Mouse (Mus musculus): ENCODE data around the gene Dolk. TPM values are rescaled to one million over a fixed set of nuclear protein-coding genes. Genes with fewer than 3 reads are reported as not detected.

Dolk gene
- polyA plus RNA-seq, 1 experiment from 2014 or later = 21.5 TPM

- no peak overlapping the region for H3K4me2 ChIP-seq (ENCODE audit: low read depth, low read length)
- no peak overlapping the region for H3K4me3 ChIP-seq (ENCODE audit: low read depth, low read length)
- peaks cover 22% of the 10 kb centered on the region for H3K36me3 ChIP-seq (replicated peaks; ENCODE audit: control insufficient read depth, insufficient read depth, low read depth, low read length)
- DNase-seq (ENCODE audit: low spot score) = no peak
- H3K4me1 ChIP-seq (ENCODE audit: control insufficient read depth, insufficient read depth, low read length) = no peaks in the 10 kb centered on the region
- no peak overlapping the region for H3K27ac ChIP-seq (replicated peaks; ENCODE audit: low read depth, low read length)
- no peak overlapping the region for H3K9ac ChIP-seq (replicated peaks; ENCODE audit: low read length)
- WGBS = 92% methylated on average over 4 of the region's 4 CpGs
- no peak for ATAC-seq (replicated peaks; ENCODE audit: insufficient number of reproducible peaks, low FRiP score, low TSS enrichment, low read depth)
- no peaks in the 10 kb centered on the region for H3K9me3 ChIP-seq (replicated peaks; ENCODE audit: control insufficient read depth, low read length)
- H3K27me3 ChIP-seq (ENCODE audit: control insufficient read depth, insufficient read depth, low read length) = no peaks in the 10 kb centered on the region
Measured at GRCm38 (mm10) chr2:30316136-30316535, 30.0 kb upstream of the Dolk start.

DNA sequence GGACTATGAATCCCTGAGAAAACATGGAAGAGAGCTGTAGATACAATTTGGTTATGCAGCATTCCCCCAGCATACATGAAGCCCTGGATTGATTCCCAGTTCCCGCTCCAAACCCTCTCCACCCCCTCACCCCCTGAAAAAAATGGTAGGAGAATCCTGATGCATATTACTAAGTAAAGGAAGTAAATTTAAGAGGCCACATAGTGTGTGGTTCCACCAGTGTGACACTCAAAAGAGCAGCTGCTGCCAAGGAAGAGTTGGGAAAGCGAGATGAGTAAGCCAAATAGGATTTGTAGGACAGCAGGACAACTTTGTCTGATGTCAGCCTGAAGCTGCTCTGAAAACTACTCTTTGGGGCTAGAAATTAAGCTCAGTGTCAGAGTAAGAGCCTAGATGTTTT lies 25.3 kb upstream of the Dolk start:
- WGBS = 98% methylated on average over 2 of the region's 2 CpGs
- ATAC-seq (replicated peaks; ENCODE audit: insufficient number of reproducible peaks, low FRiP score, low TSS enrichment, low read depth) (no peak), DNase-seq (ENCODE audit: low spot score) (no peak)
- H3K36me3 ChIP-seq (replicated peaks; ENCODE audit: control insufficient read depth, insufficient read depth, low read depth, low read length) = peaks cover 20% of the 10 kb centered on the region
- H3K9me3 ChIP-seq (replicated peaks; ENCODE audit: control insufficient read depth, low read length) = no peaks in the 10 kb centered on the region
- H3K27me3 ChIP-seq (ENCODE audit: control insufficient read depth, insufficient read depth, low read length) = no peaks in the 10 kb centered on the region
- no peak overlapping the region for H3K9ac ChIP-seq (replicated peaks; ENCODE audit: low read length)
- no peak overlapping the region for H3K27ac ChIP-seq (replicated peaks; ENCODE audit: low read depth, low read length)
- H3K4me2 ChIP-seq (ENCODE audit: low read depth, low read length) = no peak overlapping the region
- no peaks in the 10 kb centered on the region for H3K4me1 ChIP-seq (ENCODE audit: control insufficient read depth, insufficient read depth, low read length)
- H3K4me3 ChIP-seq (ENCODE audit: low read depth, low read length) = no peak overlapping the region

DNA sequence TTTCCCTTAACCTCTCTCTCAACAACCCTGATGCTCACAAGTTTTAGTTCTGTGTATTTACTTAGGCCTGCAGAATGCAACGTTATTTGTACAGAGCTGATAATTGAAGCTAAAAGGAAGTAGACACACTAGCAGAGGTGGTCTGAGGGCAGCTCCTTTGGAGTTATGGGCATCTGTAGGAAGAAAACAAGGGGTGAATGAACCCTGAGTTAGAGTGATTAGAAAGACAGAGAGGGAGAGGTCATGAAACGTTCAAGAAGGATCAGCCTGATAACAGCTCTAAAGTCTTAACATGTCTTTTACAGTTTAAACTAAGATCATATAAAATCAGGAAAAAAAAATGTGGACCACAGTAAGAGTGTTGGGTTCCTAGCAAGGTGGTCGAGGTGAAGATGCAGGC lies 23.2 kb upstream of the Dolk start:
- Histone ChIP-seq H3K9me3 (replicated peaks; ENCODE audit: control insufficient read depth, low read length) (no peaks in the 10 kb centered on the region), H3K4me1 (ENCODE audit: control insufficient read depth, insufficient read depth, low read length) (no peaks in the 10 kb centered on the region), H3K27me3 (ENCODE audit: control insufficient read depth, insufficient read depth, low read length) (no peaks in the 10 kb centered on the region), H3K4me3 (ENCODE audit: low read depth, low read length) (no peak overlapping the region), H3K36me3 (replicated peaks; ENCODE audit: control insufficient read depth, insufficient read depth, low read depth, low read length) (peaks cover 19% of the 10 kb centered on the region), H3K9ac (replicated peaks; ENCODE audit: low read length) (no peak overlapping the region), H3K4me2 (ENCODE audit: low read depth, low read length) (no peak overlapping the region), H3K27ac (replicated peaks; ENCODE audit: low read depth, low read length) (no peak overlapping the region)
- no peak for DNase-seq (ENCODE audit: low spot score)
- WGBS = 93% methylated on average over 3 of the region's 3 CpGs
- no peak for ATAC-seq (replicated peaks; ENCODE audit: insufficient number of reproducible peaks, low FRiP score, low TSS enrichment, low read depth)

GRCm38 (mm10) chr2:30306087-30306486 lies 20.0 kb upstream of the Dolk start:
- 95% methylated on average over 7 of the region's 7 CpGs for WGBS
- Histone ChIP-seq H3K9ac (replicated peaks; ENCODE audit: low read length) (no peak overlapping the region), H3K9me3 (replicated peaks; ENCODE audit: control insufficient read depth, low read length) (no peaks in the 10 kb centered on the region), H3K36me3 (replicated peaks; ENCODE audit: control insufficient read depth, insufficient read depth, low read depth, low read length) (peaks cover 16% of the 10 kb centered on the region), H3K27me3 (ENCODE audit: control insufficient read depth, insufficient read depth, low read length) (no peaks in the 10 kb centered on the region), H3K4me2 (ENCODE audit: low read depth, low read length) (no peak overlapping the region), H3K27ac (replicated peaks; ENCODE audit: low read depth, low read length) (no peak overlapping the region), H3K4me1 (ENCODE audit: control insufficient read depth, insufficient read depth, low read length) (no peaks in the 10 kb centered on the region), H3K4me3 (ENCODE audit: low read depth, low read length) (no peak overlapping the region)
- DNase-seq (ENCODE audit: low spot score) = no peak
- no peak for ATAC-seq (replicated peaks; ENCODE audit: insufficient number of reproducible peaks, low FRiP score, low TSS enrichment, low read depth)

DNA sequence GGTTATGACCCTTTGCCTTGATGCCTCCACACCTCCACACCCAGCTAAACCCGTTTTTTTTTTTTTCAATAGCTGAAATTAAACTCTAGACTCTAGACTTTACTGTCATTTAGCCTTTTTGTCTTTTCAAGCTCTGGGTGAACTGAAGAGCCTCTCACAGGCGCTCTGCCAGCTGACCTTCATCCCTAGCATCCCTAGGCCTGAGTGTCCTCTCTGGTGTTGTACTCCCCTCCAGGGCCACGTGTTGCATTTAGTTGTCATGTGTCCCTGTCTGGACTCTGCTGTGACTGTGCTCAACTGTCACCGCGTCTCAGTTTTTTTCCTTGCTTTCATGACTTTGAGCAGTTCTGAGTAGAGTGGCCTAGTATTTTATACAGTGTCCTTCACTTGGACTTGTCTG lies 13.8 kb upstream of the Dolk start:
- no peak for ATAC-seq (replicated peaks; ENCODE audit: insufficient number of reproducible peaks, low FRiP score, low TSS enrichment, low read depth)
- no peak overlapping the region for H3K9ac ChIP-seq (replicated peaks; ENCODE audit: low read length)
- no peak overlapping the region for H3K4me2 ChIP-seq (ENCODE audit: low read depth, low read length)
- no peaks in the 10 kb centered on the region for H3K4me1 ChIP-seq (ENCODE audit: control insufficient read depth, insufficient read depth, low read length)
- no peak for DNase-seq (ENCODE audit: low spot score)
- H3K9me3 ChIP-seq (replicated peaks; ENCODE audit: control insufficient read depth, low read length) = no peaks in the 10 kb centered on the region
- 92% methylated on average over 5 of the region's 5 CpGs for WGBS
- H3K36me3 ChIP-seq (replicated peaks; ENCODE audit: control insufficient read depth, insufficient read depth, low read depth, low read length) = peaks cover 7% of the 10 kb centered on the region
- H3K27me3 ChIP-seq (ENCODE audit: control insufficient read depth, insufficient read depth, low read length) = no peaks in the 10 kb centered on the region
- no peak overlapping the region for H3K27ac ChIP-seq (replicated peaks; ENCODE audit: low read depth, low read length)
- H3K4me3 ChIP-seq (ENCODE audit: low read depth, low read length) = no peak overlapping the region

DNA sequence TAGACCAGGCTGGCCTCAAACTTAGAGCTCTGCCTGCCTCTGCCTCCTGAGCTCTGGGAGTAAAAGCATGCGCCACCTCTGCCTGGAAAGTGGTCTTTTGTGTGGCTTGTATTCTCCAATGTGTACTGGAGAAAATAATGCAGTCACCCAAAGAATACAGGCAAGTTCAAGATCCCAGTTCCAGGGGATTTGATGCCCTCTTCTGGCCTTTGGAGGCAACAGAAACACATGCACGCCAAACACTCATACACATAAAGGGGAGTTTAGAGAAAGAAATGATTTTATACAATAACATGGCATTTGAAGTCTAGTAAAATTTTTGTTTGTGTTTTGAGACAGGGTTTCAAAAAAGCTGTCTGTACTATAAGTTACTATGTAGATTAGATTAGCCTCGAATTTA lies 13.4 kb upstream of the Dolk start:
- 83% methylated on average over 3 of the region's 3 CpGs for WGBS
- Histone ChIP-seq H3K4me1 (ENCODE audit: control insufficient read depth, insufficient read depth, low read length) (no peaks in the 10 kb centered on the region), H3K27ac (replicated peaks; ENCODE audit: low read depth, low read length) (no peak overlapping the region), H3K4me3 (ENCODE audit: low read depth, low read length) (no peak overlapping the region), H3K36me3 (replicated peaks; ENCODE audit: control insufficient read depth, insufficient read depth, low read depth, low read length) (peaks cover 3% of the 10 kb centered on the region), H3K27me3 (ENCODE audit: control insufficient read depth, insufficient read depth, low read length) (no peaks in the 10 kb centered on the region), H3K9me3 (replicated peaks; ENCODE audit: control insufficient read depth, low read length) (no peaks in the 10 kb centered on the region), H3K4me2 (ENCODE audit: low read depth, low read length) (no peak overlapping the region), H3K9ac (replicated peaks; ENCODE audit: low read length) (no peak overlapping the region)
- no peak for DNase-seq (ENCODE audit: low spot score)
- ATAC-seq (replicated peaks; ENCODE audit: insufficient number of reproducible peaks, low FRiP score, low TSS enrichment, low read depth) = no peak

GRCm38 (mm10) chr2:30287027-30287373 lies 866 bp upstream of the Dolk start:
- peak; percentile 53 for DNase-seq (ENCODE audit: low spot score)
- no peaks in the 10 kb centered on the region for H3K36me3 ChIP-seq (replicated peaks; ENCODE audit: control insufficient read depth, insufficient read depth, low read depth, low read length)

DNA sequence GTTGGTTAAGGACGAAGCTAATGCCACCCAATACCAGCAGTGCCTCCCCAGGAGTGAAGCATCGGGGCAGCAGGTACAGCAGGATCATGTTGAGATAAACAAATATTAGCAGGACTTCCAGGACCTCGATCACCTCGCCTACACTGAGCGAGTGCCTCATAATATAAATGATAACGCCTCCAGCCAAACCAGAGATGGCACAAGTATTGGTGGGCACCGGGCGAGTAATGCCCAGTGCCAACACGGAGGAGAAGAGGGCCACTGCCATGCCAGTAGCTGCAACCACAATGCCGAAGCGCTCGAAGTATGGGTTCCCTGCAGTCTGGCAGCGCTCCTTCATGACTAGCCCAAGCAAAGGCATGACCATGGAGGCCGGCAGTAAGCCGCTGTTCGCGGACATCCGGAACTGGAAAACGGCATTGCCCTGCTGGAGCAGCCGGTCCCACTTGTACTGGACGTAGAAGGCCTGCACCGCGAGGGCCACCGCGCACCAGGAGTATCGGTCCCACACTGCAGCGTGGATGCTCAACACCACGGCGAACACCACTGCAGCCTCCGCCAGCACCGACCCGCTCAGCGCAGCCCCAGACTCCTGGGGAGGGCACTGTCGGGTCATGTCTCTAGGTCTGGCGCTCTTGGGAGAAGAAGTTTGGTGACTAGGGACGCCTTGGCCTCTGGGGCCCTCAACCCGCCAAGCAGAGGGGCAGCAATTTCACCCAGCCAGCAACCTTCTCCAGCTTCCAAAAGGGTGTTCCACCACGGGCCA lies 535 bp downstream of the Dolk start:
- Histone ChIP-seq H3K27me3 (ENCODE audit: control insufficient read depth, insufficient read depth, low read length) (no peaks in the 10 kb centered on the region), H3K4me3 (ENCODE audit: low read depth, low read length) (peak overlapping the region; percentile 97), H3K27ac (replicated peaks; ENCODE audit: low read depth, low read length) (no peak overlapping the region; the same call in 1 of the 2 replicates), H3K4me2 (ENCODE audit: low read depth, low read length) (peak overlapping the region; percentile 93), H3K9me3 (replicated peaks; ENCODE audit: control insufficient read depth, low read length) (no peaks in the 10 kb centered on the region), H3K9ac (replicated peaks; ENCODE audit: low read length) (peak overlapping the region; percentile 96), H3K36me3 (replicated peaks; ENCODE audit: control insufficient read depth, insufficient read depth, low read depth, low read length) (no peaks in the 10 kb centered on the region), H3K4me1 (ENCODE audit: control insufficient read depth, insufficient read depth, low read length) (no peaks in the 10 kb centered on the region)
- 14% methylated on average over 38 of the region's 38 CpGs for WGBS
- ATAC-seq (replicated peaks; ENCODE audit: insufficient number of reproducible peaks, low FRiP score, low TSS enrichment, low read depth) (peak; percentile 68), DNase-seq (ENCODE audit: low spot score) (no peak)

More at GRCm38 (mm10) chr2:30287027-30287373, 866 bp upstream of the Dolk start:
- no peaks in the 10 kb centered on the region for H3K4me1 ChIP-seq (ENCODE audit: control insufficient read depth, insufficient read depth, low read length)
- H3K4me3 ChIP-seq (ENCODE audit: low read depth, low read length) = peak overlapping the region; percentile 97
- H3K9me3 ChIP-seq (replicated peaks; ENCODE audit: control insufficient read depth, low read length) = no peaks in the 10 kb centered on the region
- peak overlapping the region; percentile 93 for H3K4me2 ChIP-seq (ENCODE audit: low read depth, low read length)
- ATAC-seq (replicated peaks; ENCODE audit: insufficient number of reproducible peaks, low FRiP score, low TSS enrichment, low read depth) = no peak
- peak overlapping the region; percentile 96 for H3K9ac ChIP-seq (replicated peaks; ENCODE audit: low read length)
- 0% methylated on average over 10 of the region's 10 CpGs for WGBS
- H3K27ac ChIP-seq (replicated peaks; ENCODE audit: low read depth, low read length) = peak overlapping the region; percentile 49; the same call in 1 of the 2 replicates
- no peaks in the 10 kb centered on the region for H3K27me3 ChIP-seq (ENCODE audit: control insufficient read depth, insufficient read depth, low read length)

Measured in embryonic facial prominence, embryonic 11.5 days (tissue).